Mouse (Mus musculus) T-helper 1 cell (primary cell): ENCODE measurements around the gene Rubcnl.

ENCODE experiments used
- in situ Hi-C: fragments of 300-600 bp; cut with MboI, MseI; formaldehyde crosslinking; loops from one replicate; pipeline ENCODE4 v1.15.1; 2025; ENCODE audit warnings: high pct_unique_total_duplicates

Rubcnl gene

GRCm38 (mm10) chr14:75015856-75016714 lies at the start of gene Rubcnl:
Gene Rubcnl (plus strand): TSS chr14:75016027.
- in situ Hi-C loops: no loop called here

GRCm38 (mm10) chr14:74972216-74972615 lies 43.6 kb upstream of the Rubcnl start:
- in situ Hi-C loops: no loop called here

- in situ Hi-C loops: no loop called here
Measured at GRCm38 (mm10) chr14:74972687-74973086, 43.1 kb upstream of the Rubcnl start.

- in situ Hi-C loops: no loop called here
Measured at GRCm38 (mm10) chr14:74974136-74974651, 41.6 kb upstream of the Rubcnl start.

GRCm38 (mm10) chr14:74976972-74977371 lies 38.9 kb upstream of the Rubcnl start:
- in situ Hi-C loops: no loop called here

- in situ Hi-C loops: no loop called here
Measured at GRCm38 (mm10) chr14:74981016-74981415, 34.8 kb upstream of the Rubcnl start.

GRCm38 (mm10) chr14:74983079-74983478 lies 32.7 kb upstream of the Rubcnl start:
- in situ Hi-C loops: no loop called here

- in situ Hi-C loops: no loop called here
Measured at GRCm38 (mm10) chr14:74984817-74985391, 30.9 kb upstream of the Rubcnl start.

GRCm38 (mm10) chr14:74985658-74986057 lies 30.2 kb upstream of the Rubcnl start:
- in situ Hi-C loops: no loop called here

GRCm38 (mm10) chr14:74986527-74986926 lies 29.3 kb upstream of the Rubcnl start:
- in situ Hi-C loops: no loop called here

GRCm38 (mm10) chr14:74989322-74989721 lies 26.5 kb upstream of the Rubcnl start:
- in situ Hi-C loops: no loop called here

GRCm38 (mm10) chr14:74989909-74990308 lies 25.9 kb upstream of the Rubcnl start:
- in situ Hi-C loops: loop anchor here (5.0 kb wide), 1 partner anchor 228 kb away; no protein-coding TSS in a partner anchor

- in situ Hi-C loops: loop anchor here (5.0 kb wide), 1 partner anchor 228 kb away; no protein-coding TSS in a partner anchor
Measured at GRCm38 (mm10) chr14:74990504-74990903, 25.3 kb upstream of the Rubcnl start.

- in situ Hi-C loops: no loop called here
Measured at GRCm38 (mm10) chr14:74996556-74996955, 19.3 kb upstream of the Rubcnl start.

GRCm38 (mm10) chr14:74997041-74997440 lies 18.8 kb upstream of the Rubcnl start:
- in situ Hi-C loops: no loop called here

- in situ Hi-C loops: no loop called here
Measured at GRCm38 (mm10) chr14:75001364-75001763, 14.5 kb upstream of the Rubcnl start.

- in situ Hi-C loops: no loop called here
Measured at GRCm38 (mm10) chr14:75003356-75003755, 12.5 kb upstream of the Rubcnl start.

- in situ Hi-C loops: no loop called here
Measured at GRCm38 (mm10) chr14:75005478-75006199, 10.2 kb upstream of the Rubcnl start.

- in situ Hi-C loops: no loop called here
Measured at GRCm38 (mm10) chr14:75010346-75010745, 5.5 kb upstream of the Rubcnl start.

GRCm38 (mm10) chr14:75010986-75011655 lies 4.7 kb upstream of the Rubcnl start:
- in situ Hi-C loops: no loop called here

GRCm38 (mm10) chr14:75016715-75017020 lies 841 bp downstream of the Rubcnl start:
- in situ Hi-C loops: no loop called here

- in situ Hi-C loops: no loop called here
Measured at GRCm38 (mm10) chr14:75017277-75017676, 1.4 kb downstream of the Rubcnl start.
